ENCODE assay signal across 1 mouse cellular context in genomic region chr9:59486549-59487065, GRCm38 (mm10).
TF ChIP-seq lines count a peak whose summit lies in the region.

Gene Arih1, minus strand, starts transcription at chr9:59486618.

TF ChIP-seq in MEL, 35 proteins besides CTCF, POLR2A, EP300 and RAD21 (continued from another document):
- peak; percentile 63 for TF ChIP-seq NRF1 (IDR thresholded peaks at IDR 0.05; ENCODE audit: insufficient read depth, low read depth, low read length, poor library complexity, severe bottlenecking)
- TF ChIP-seq CHD1 (IDR thresholded peaks at IDR 0.05; ENCODE audit: low read depth, low read length): no peak
- TF ChIP-seq KAT2A (conservative IDR thresholded peaks at IDR 0.05; ENCODE audit: low read depth, low read length): peak; percentile 64; the same call in 1 of the 2 replicates
